Mouse (Mus musculus) spleen, postnatal 4 days (tissue): Measurements from ENCODE around the gene Nynrin.

ENCODE experiments used
- DNase-seq, 2 experiments: peaks; one replicate each; pipeline ENCODE4 v3.0.0; 2022; ENCODE audit warnings: low spot score in 2 of 2

Nynrin gene

GRCm38 (mm10) chr14:55922475-55923232 lies 68.8 kb downstream of the Nynrin start:
- DNase-seq, result peak; percentile 51 to 64
